Mouse (Mus musculus) ES-E14 (cell line): ENCODE measurements at regions not wholly inside any gene's neighbourhood (a gene's known extent, or its start where the extent isn't known, plus 50 kb on each side); places are given as distances from the start of the nearest gene placed in this dataset.

Experiments
- DNase-seq: peaks from one replicate; pipeline ENCODE4 v3.0.0-alpha.2; 2013; ENCODE audit warnings: low read depth, low spot score
- H3K27ac ChIP-seq: 2 replicates; pipeline ENCODE4 v1.5.1; 2012; ENCODE audit warnings: low read depth, mild to moderate bottlenecking, low read length, moderate library complexity, mixed read lengths; ENCODE audit not compliant: poor library complexity, insufficient read depth, severe bottlenecking
- H3K36me3 ChIP-seq: 2 replicates; pipeline ENCODE4 v1.6.1; 2012; ENCODE audit warnings: mild to moderate bottlenecking, low read length, moderate library complexity, mixed read lengths; ENCODE audit not compliant: control insufficient read depth, poor library complexity, insufficient read depth, severe bottlenecking
- H3K4me1 ChIP-seq, 2 experiments: fragments of 150-350 bp in 1 of 2; sonication (generic) in 1 of 2; 2 replicates each; pipeline ENCODE4 v1.6.1; 2012; ENCODE audit warnings: low read length in 2 of 2, mild to moderate bottlenecking in 1 of 2, mixed read lengths in 1 of 2; ENCODE audit not compliant: control insufficient read depth in 2 of 2, insufficient read depth in 2 of 2, poor library complexity in 1 of 2
- H3K4me3 ChIP-seq, 2 experiments: fragments of 150-350 bp in 1 of 2; sonication (generic) in 1 of 2; 2 replicates each; pipeline ENCODE4 v1.5.1; 2012; ENCODE audit warnings: low read length in 2 of 2, low read depth in 1 of 2, mild to moderate bottlenecking in 1 of 2, mixed read lengths in 1 of 2; ENCODE audit not compliant: insufficient read depth in 1 of 2, poor library complexity in 1 of 2, severe bottlenecking in 1 of 2
- H3K9ac ChIP-seq: 2 replicates; pipeline ENCODE4 v1.6.1; 2012; ENCODE audit warnings: low read depth, mild to moderate bottlenecking, low read length, mixed read lengths; ENCODE audit not compliant: poor library complexity, insufficient read depth, severe bottlenecking
- H3K9me3 ChIP-seq: fragments of 150-350 bp; sonication (generic); 2 replicates; pipeline ENCODE4 v1.6.1; 2012; ENCODE audit warnings: low read depth, mild to moderate bottlenecking, low read length; ENCODE audit not compliant: control insufficient read depth, insufficient read depth
- CHD2 ChIP-seq: IDR thresholded peaks from 2 replicates; pipeline ENCODE4 v1.6.1; 2014; ENCODE audit warnings: mild to moderate bottlenecking, low read depth, low read length, inconsistent platforms
- HCFC1 ChIP-seq: IDR thresholded peaks from 2 replicates; pipeline ENCODE4 v1.6.1; 2012; ENCODE audit warnings: low read length, inconsistent platforms, borderline replicate concordance; ENCODE audit not compliant: insufficient read depth
- MAFK ChIP-seq: IDR thresholded peaks from 2 replicates; pipeline ENCODE4 v1.6.1; 2014; ENCODE audit warnings: mild to moderate bottlenecking, low read depth, low read length, inconsistent platforms; ENCODE audit not compliant: insufficient read depth
- ZC3H11A ChIP-seq: IDR thresholded peaks from 2 replicates; pipeline ENCODE4 v1.6.1; 2012; ENCODE audit warnings: low read depth, mild to moderate bottlenecking, inconsistent platforms, low read length, borderline replicate concordance
- ZNF384 ChIP-seq: IDR thresholded peaks from 2 replicates; pipeline ENCODE4 v1.6.1; 2012; ENCODE audit warnings: low read depth, low read length, inconsistent platforms
- in situ Hi-C, 2 experiments: fragments of 600-800 bp; cut with MboI; formaldehyde crosslinking; loops; one replicate each; pipeline ENCODE4 v1.15.1; 2025; ENCODE audit warnings: low sequenced_read_pairs in 2 of 2, inconsistent platforms in 1 of 2; ENCODE audit not compliant: unreplicated experiment in 2 of 2

DNA sequence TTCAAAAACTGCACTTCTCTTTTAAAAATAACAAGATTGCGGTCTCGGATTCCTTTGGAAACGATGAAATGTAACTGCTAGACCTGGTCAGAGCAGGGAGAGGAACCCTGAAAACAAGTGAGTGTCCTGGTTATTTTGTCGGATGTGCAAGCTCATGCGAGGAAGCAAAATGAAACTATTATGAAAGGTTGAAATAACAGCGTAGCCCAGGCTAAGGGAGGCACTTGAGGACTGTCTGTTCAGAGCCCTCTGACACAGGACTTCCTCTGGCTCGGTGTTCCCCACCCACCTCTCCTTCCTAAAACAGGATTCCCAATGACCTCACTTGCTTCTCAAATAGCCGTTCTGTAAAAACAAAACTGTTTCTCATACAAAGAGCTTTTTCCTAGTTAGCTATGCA, 51.3 kb upstream of the S1pr1 start:
- no peaks in the 10 kb centered on the region for H3K9me3 ChIP-seq
- H3K9ac ChIP-seq = no peak overlapping the region
- no peak for TF ChIP-seq CHD2
- TF ChIP-seq ZC3H11A = no peak
- TF ChIP-seq HCFC1 = no peak
- no peak for TF ChIP-seq ZNF384
- TF ChIP-seq MAFK = no peak
- H3K27ac ChIP-seq = no peak overlapping the region
- DNase-seq = no peak
- H3K4me3 ChIP-seq = no peak overlapping the region
- H3K4me1 ChIP-seq = no peaks in the 10 kb centered on the region
- no peaks in the 10 kb centered on the region for H3K36me3 ChIP-seq
- in situ Hi-C loops = no loop called here

DNA sequence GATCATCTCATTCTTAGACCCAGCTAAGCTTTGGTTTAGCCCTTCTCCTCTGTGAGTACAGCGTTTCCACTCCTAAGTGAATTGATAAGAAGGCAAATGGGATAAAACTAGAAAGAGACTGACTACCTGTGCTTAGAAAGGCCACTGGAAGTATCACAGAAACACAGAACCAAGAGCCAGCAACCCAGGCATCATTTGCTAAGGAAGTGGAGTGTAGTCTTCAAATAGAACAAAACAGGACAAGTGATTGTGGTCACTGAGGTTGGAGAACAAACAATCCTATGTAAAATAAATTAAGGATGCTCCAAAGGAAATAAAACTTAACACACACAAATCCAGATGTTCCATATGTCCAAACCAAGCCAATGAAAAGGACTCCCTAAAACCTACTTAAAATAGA, 53.4 kb upstream of the S1pr1 start:
- H3K9me3 ChIP-seq = no peaks in the 10 kb centered on the region
- no peaks in the 10 kb centered on the region for H3K36me3 ChIP-seq
- H3K4me3 ChIP-seq = no peak overlapping the region
- in situ Hi-C loops = no loop called here
- no peak for DNase-seq
- no peak for TF ChIP-seq ZNF384
- no peak for TF ChIP-seq MAFK
- no peak for TF ChIP-seq ZC3H11A
- TF ChIP-seq CHD2 = no peak
- no peak for TF ChIP-seq HCFC1
- H3K9ac ChIP-seq = no peak overlapping the region
- H3K27ac ChIP-seq = no peak overlapping the region
- H3K4me1 ChIP-seq = no peaks in the 10 kb centered on the region

DNA sequence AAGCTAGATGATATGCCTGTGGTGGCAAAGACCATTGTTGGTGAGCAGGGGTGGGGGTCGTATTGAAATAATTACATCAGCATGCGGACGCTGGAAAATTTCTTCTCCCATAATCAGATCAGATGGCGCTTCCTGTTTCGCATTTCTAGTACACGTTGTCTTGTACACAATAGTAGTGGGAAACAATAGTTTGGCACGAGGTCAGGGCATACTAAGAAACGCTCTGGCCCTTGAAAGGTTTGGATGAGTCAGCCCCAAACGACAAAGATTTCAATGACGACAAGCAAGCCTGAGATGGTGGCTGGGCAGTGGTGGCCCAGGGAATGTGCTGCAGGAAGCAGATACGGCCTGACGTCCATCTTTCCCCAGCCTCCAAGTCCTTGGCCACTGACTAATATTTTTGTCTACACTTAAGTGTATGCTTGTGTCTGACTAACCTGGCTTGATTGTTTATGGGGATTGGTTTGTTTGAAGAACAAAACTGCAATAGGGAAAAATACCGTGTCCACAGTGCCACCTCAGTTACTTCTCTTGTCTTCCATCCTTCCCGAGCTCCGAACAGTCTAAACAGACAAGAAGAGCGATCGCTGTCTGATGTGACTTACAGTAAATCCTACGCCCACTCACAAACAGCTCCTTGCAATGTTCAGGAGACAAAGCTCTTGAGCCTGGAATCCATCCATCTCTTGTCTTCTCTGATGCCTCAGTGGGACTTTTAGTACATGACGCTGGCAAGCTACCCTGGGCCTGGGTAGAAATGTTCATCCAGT, 54.1 kb upstream of the S1pr1 start:
- H3K27ac ChIP-seq = no peak overlapping the region
- no peaks in the 10 kb centered on the region for H3K9me3 ChIP-seq
- no peak overlapping the region for H3K9ac ChIP-seq
- H3K4me3 ChIP-seq = no peak overlapping the region
- no peaks in the 10 kb centered on the region for H3K4me1 ChIP-seq
- H3K36me3 ChIP-seq = no peaks in the 10 kb centered on the region
- no peak for DNase-seq
- TF ChIP-seq CHD2 (no peak), ZNF384 (no peak), HCFC1 (no peak), ZC3H11A (no peak), MAFK (no peak)
- in situ Hi-C loops = no loop called here

DNA sequence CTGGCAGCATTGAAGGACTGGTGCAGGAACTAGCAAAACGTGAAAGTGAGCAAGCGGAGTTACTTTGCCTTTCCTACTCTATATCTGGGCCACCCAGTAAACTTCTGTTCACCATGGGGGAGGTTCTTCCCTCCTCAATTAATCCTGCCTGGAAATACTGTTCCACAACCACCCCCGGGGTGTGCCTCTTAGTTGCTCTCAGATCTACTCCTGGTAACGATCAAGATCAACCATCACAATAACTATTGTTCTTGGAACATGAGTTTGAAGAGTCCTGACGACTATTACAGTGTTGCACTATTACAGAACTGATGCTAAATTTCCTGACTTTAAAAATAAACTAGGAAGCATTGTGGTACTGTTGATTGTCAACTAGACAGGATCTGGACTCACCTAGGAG, 57.8 kb upstream of the S1pr1 start:
- Histone ChIP-seq H3K36me3 (no peaks in the 10 kb centered on the region), H3K4me3 (no peak overlapping the region), H3K9ac (no peak overlapping the region), H3K27ac (no peak overlapping the region), H3K9me3 (no peaks in the 10 kb centered on the region), H3K4me1 (no peaks in the 10 kb centered on the region)
- no peak for DNase-seq
- TF ChIP-seq MAFK (no peak), ZNF384 (no peak), CHD2 (no peak), HCFC1 (no peak), ZC3H11A (no peak)
- in situ Hi-C loops = no loop called here

DNA sequence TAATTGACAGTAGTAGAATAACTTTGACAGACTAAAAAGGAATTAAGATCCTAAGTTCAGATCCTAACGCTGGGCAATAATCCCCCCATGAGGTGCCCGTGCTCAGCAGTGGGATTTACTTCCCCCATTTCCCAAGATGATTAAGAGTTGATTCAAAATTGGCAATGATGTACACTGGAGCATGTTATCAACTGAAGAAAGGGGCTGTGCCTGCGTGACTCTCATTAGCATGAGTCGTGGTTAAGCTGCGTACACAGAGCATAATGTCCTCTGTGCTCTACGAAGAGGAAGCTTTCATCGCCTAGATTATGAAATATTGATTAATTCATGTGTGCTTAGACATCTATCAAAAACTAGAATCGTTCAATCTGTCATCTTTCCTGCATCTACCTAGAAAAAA, 59.4 kb upstream of the S1pr1 start:
- Histone ChIP-seq H3K27ac (no peak overlapping the region), H3K4me3 (no peak overlapping the region), H3K9ac (no peak overlapping the region), H3K9me3 (no peaks in the 10 kb centered on the region), H3K4me1 (no peaks in the 10 kb centered on the region), H3K36me3 (no peaks in the 10 kb centered on the region)
- no peak for DNase-seq
- TF ChIP-seq CHD2 (no peak), ZC3H11A (no peak), ZNF384 (no peak), MAFK (no peak), HCFC1 (no peak)
- in situ Hi-C loops = no loop called here
